Mouse (Mus musculus) activated CD4-positive, CD25-positive, alpha-beta regulatory T cell, adult 4 months (primary cell): ENCODE results near the gene Itpkb. TPM values are rescaled to one million over a fixed set of nuclear protein-coding genes. Genes with fewer than 3 reads are reported as not detected.
"Not testable (repeated sequence)": the region's sequence is repeated elsewhere in the genome, so short reads cannot be mapped to it uniquely, and the experiment has no call there.

Experiments
- ATAC-seq: one replicate; pipeline ENCODE4 v1.8.0; 2017
- polyA plus RNA-seq, 2 experiments: library from polyadenylated mRNA; unstranded; fragments of 100-300 nt; shearing (Covaris generic); gene quantifications; one replicate each; pipeline ENCODE4 v1.2.1; 2017

Itpkb gene
- polyA plus RNA-seq, 2 experiments from 2014 or later = 29.8 to 38.2 TPM

- ATAC-seq = peak; percentile 35
Observed at GRCm38 (mm10) chr1:180370858-180371652, 40.8 kb downstream of the Itpkb start.

- not testable (repeated sequence) for ATAC-seq
Observed at GRCm38 (mm10) chr1:180372258-180372657, 42.0 kb downstream of the Itpkb start.

- no peak for ATAC-seq
Observed at GRCm38 (mm10) chr1:180376598-180376997, 46.3 kb downstream of the Itpkb start.

- ATAC-seq = no peak
Observed at GRCm38 (mm10) chr1:180379559-180379958, 49.3 kb downstream of the Itpkb start.

- ATAC-seq = no peak
Observed at GRCm38 (mm10) chr1:180382358-180382757, 52.1 kb downstream of the Itpkb start.

- ATAC-seq = no peak
Observed at GRCm38 (mm10) chr1:180383884-180384283, 53.6 kb downstream of the Itpkb start.

GRCm38 (mm10) chr1:180384486-180384885, 54.2 kb downstream of the Itpkb start:
- no peak for ATAC-seq

- ATAC-seq = no peak
Observed at GRCm38 (mm10) chr1:180385308-180385707, 55.0 kb downstream of the Itpkb start.

- peak; percentile 57 for ATAC-seq
Observed at GRCm38 (mm10) chr1:180386951-180387749, 56.9 kb downstream of the Itpkb start.

- ATAC-seq = no peak
Observed at GRCm38 (mm10) chr1:180387750-180388480, 57.6 kb downstream of the Itpkb start.

GRCm38 (mm10) chr1:180388481-180388880, 58.2 kb downstream of the Itpkb start:
- ATAC-seq = peak; percentile 55

GRCm38 (mm10) chr1:180389213-180389760, 59.0 kb downstream of the Itpkb start:
- ATAC-seq = not testable (repeated sequence)

- peak; percentile 61 for ATAC-seq
Observed at GRCm38 (mm10) chr1:180390321-180390731, 60.0 kb downstream of the Itpkb start.

GRCm38 (mm10) chr1:180390746-180391574, 60.7 kb downstream of the Itpkb start:
- no peak for ATAC-seq

- ATAC-seq = no peak
Observed at GRCm38 (mm10) chr1:180391575-180391945, 61.3 kb downstream of the Itpkb start.

- no peak for ATAC-seq
Observed at GRCm38 (mm10) chr1:180392137-180392798, 62.0 kb downstream of the Itpkb start.

- peak; percentile 25 for ATAC-seq
Observed at GRCm38 (mm10) chr1:180393017-180393797, 62.9 kb downstream of the Itpkb start.

- ATAC-seq = no peak
Observed at GRCm38 (mm10) chr1:180393873-180394272, 63.6 kb downstream of the Itpkb start.

- ATAC-seq = peak; percentile 31
Observed at GRCm38 (mm10) chr1:180397734-180398133, 67.4 kb downstream of the Itpkb start.

GRCm38 (mm10) chr1:180398446-180398845, 68.2 kb downstream of the Itpkb start:
- peak; percentile 24 for ATAC-seq
